Mouse (Mus musculus) heart, adult 2 months (tissue): ENCODE measurements around the gene Kremen1.

Source experiments
- CTCF ChIP-seq: fragments of 200-600 bp; IDR thresholded peaks from 2 replicates; pipeline ENCODE4 v1.8.1; 2022; ENCODE audit warnings: antibody characterized with exemption, mild to moderate bottlenecking, moderate library complexity
- EP300 ChIP-seq: fragments of 200-500 bp; IDR thresholded peaks from 2 replicates; pipeline ENCODE4 v1.6.1; 2011; ENCODE audit warnings: low read depth, low read length, control low read depth; ENCODE audit not compliant: insufficient read depth
- POLR2A ChIP-seq: fragments of 200-500 bp; IDR thresholded peaks from 2 replicates; pipeline ENCODE4 v1.6.1; 2011; ENCODE audit warnings: mild to moderate bottlenecking, low read depth, low read length, control low read depth; ENCODE audit not compliant: insufficient read depth

DNA sequence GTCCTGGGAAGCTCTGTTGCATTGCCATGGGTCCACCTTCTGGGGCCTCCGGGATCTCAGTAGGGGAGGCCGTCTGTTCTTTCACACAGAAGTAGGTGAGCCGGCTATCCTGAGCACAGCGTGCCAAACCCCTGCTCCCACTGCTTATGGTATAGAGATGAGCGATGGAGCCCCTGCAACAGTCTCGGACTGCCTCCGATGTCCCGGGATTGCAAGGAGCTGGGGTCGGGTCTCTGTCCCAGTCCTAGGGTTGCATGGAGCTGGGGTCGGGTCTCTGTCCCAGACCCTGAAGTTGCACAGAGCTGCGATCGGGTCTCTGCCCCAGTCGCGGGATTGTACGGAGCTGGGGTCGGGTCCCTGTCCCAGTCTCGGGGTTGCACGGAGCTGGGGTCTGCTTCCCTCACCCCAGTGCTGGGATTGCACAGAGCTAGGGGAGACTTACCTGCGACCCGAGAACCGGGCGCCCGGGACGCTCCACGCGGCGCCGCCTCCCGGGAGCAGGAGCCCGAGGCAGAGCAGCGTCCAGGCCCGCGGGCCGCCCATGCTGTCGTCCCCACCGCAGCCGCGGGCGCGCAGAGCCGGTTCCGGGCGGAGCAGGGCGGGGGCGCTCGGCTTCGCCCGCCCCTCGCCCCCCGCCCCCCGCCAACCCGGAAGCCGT, 109.5 kb downstream of the Kremen1 start, which contains the start of gene Emid1:
- no peak for TF ChIP-seq CTCF
- no peak for TF ChIP-seq EP300
- TF ChIP-seq POLR2A: no peak
